11 mouse cellular contexts compared by ENCODE assay signal in genomic region chr2:32105117-32105913, GRCm38 (mm10). TPM values are rescaled to one million over a fixed set of nuclear protein-coding genes. Genes with fewer than 3 reads are reported as not detected.
A peak's percentile ranks its signal among the peaks of the same experiment; 100 is the strongest.
DNase-seq lines count a peak whose midpoint lies in the region; ATAC-seq lines count a peak whose summit lies in the region.
"Had no signal": no experiment of that assay in that cellular context is flagged by ENCODE, and none has a peak within 500 bp of the region (broad histone marks: within the 10 kb centered on the region; RNA-seq: fewer than 3 reads in every experiment).

No protein-coding gene starts in this region.

- H3K9ac ChIP-seq in heart, embryonic 14.5 days (ENCODE audit: low read length), result peak overlapping the region; percentile 51
- H3K9ac ChIP-seq in liver, embryonic 15.5 days, result no peak overlapping the region
- H3K9ac ChIP-seq: limb, embryonic 12.5 days had no signal

- peak; percentile 44 to 46 for DNase-seq in heart, adult 18-20 months
- DNase-seq in heart, postnatal 36 days, result no peak
- DNase-seq in brain, adult 2 months (ENCODE audit: low read depth, low spot score), result peak; percentile 73
- DNase-seq in lung, postnatal 36 days, result no peak
- DNase-seq in lung, adult 18-20 months, result no peak
- DNase-seq in MN1 (ENCODE audit: low spot score), result no peak
- DNase-seq: cerebellum, adult 8-10 months; right cerebral cortex, postnatal 4 days had no signal

- WGBS in heart, embryonic 14.5 days, result 31% methylated on average over 16 of the region's 16 CpGs
- WGBS in liver, embryonic 15.5 days (ENCODE audit: insufficient replicate concordance), result 75% methylated on average over 16 of the region's 16 CpGs

- peaks cover 18% of the 10 kb centered on the region for H3K36me3 ChIP-seq in heart, embryonic 14.5 days (ENCODE audit: control insufficient read depth, insufficient read depth, low read length)
- H3K36me3 ChIP-seq in liver, embryonic 15.5 days (replicated peaks), result no peaks in the 10 kb centered on the region
- H3K36me3 ChIP-seq: limb, embryonic 12.5 days had no signal

- H3K27ac ChIP-seq in heart, embryonic 14.5 days (replicated peaks in 1 of 2; ENCODE audit: control insufficient read depth in 1 of 2, insufficient read depth in 1 of 2, low read depth in 2 of 2, low read length in 2 of 2), result peak overlapping the region; percentile 91 to 93
- 0 out of 2 replicates have a peak overlapping the region, but pooled peaks have one; percentile 0 for H3K27ac ChIP-seq in liver, embryonic 15.5 days (replicated peaks)
- H3K27ac ChIP-seq: limb, embryonic 12.5 days had no signal

- H3K27me3 ChIP-seq in heart, embryonic 14.5 days (ENCODE audit: control insufficient read depth, insufficient read depth, low read length), result no peaks in the 10 kb centered on the region
- H3K27me3 ChIP-seq in liver, embryonic 15.5 days, result no peaks in the 10 kb centered on the region; the same call in 1 of the 2 replicates
- H3K27me3 ChIP-seq: limb, embryonic 12.5 days had no signal

- intact Hi-C loops in heart, postnatal 36 days (cut with DNase I), result no loop called here

- H3K4me3 ChIP-seq in heart, embryonic 14.5 days (ENCODE audit: control insufficient read depth in 1 of 2, insufficient read depth in 1 of 2, low read depth in 1 of 2, low read length in 2 of 2), result no peak overlapping the region
- H3K4me3 ChIP-seq in liver, embryonic 15.5 days (replicated peaks), result no peak overlapping the region
- H3K4me3 ChIP-seq: limb, embryonic 12.5 days had no signal

- peaks cover 21 to 28% of the 10 kb centered on the region in 2 experiments for H3K4me1 ChIP-seq in heart, embryonic 14.5 days (ENCODE audit: control insufficient read depth in 2 of 2, insufficient read depth in 2 of 2, low read length in 2 of 2)
- peaks cover 28% of the 10 kb centered on the region for H3K4me1 ChIP-seq in liver, embryonic 15.5 days (replicated peaks)
- H3K4me1 ChIP-seq: limb, embryonic 12.5 days had no signal

- ATAC-seq in heart, embryonic 14.5 days (ENCODE audit: insufficient number of reproducible peaks, insufficient read depth, low FRiP score, low read depth), result peak; percentile 48; the same call in 1 of the 2 replicates
- ATAC-seq in liver, embryonic 15.5 days (ENCODE audit: insufficient read depth), result no peak

- 0 out of 2 replicates have a peak, but pooled peaks cover 2% of the 10 kb centered on the region for H3K9me3 ChIP-seq in heart, embryonic 14.5 days (ENCODE audit: control insufficient read depth, low read length)
- H3K9me3 ChIP-seq in liver, embryonic 15.5 days (replicated peaks), result no peaks in the 10 kb centered on the region
- H3K9me3 ChIP-seq: limb, embryonic 12.5 days had no signal

- H3K4me2 ChIP-seq in heart, embryonic 14.5 days (ENCODE audit: low read length), result peak overlapping the region; percentile 39; the same call in 1 of the 2 replicates
- no peak overlapping the region for H3K4me2 ChIP-seq in liver, embryonic 15.5 days
- H3K4me2 ChIP-seq: limb, embryonic 12.5 days had no signal

RNA-seq across cellular contexts. Expression of gene Plpp7, which starts 10.0 kb away (rescaled TPM):
- 10 to 100 TPM; 27.3 to 38.3 TPM for total RNA-seq in heart, adult 18-20 months (2021)
- total RNA-seq in heart, postnatal 36 days (2021), result 10 to 100 TPM; 24.7 to 32.1 TPM
- 13.3 and 13.6 TPM in 2 replicates for polyA plus RNA-seq in heart, embryonic 14.5 days (2014; fragmentation: Nextera tagmentation; extraction: Ambion mirVana)
- 1.9 and 2.0 TPM in 2 replicates for polyA plus RNA-seq in liver, embryonic 15.5 days (2015; fragmentation: Nextera tagmentation; extraction: Ambion mirVana)

RNA-seq across cellular contexts. Expression of gene Fam78a, which starts 20.7 kb away (rescaled TPM):
- 10 to 100 TPM; 15.0 to 23.0 TPM for total RNA-seq in heart, adult 18-20 months (2021)
- total RNA-seq in heart, postnatal 36 days (2021), result 10 to 100 TPM; 14.3 to 15.8 TPM
- polyA plus RNA-seq in heart, embryonic 14.5 days (2014; fragmentation: Nextera tagmentation; extraction: Ambion mirVana), result 29.0 and 33.7 TPM in 2 replicates
- polyA plus RNA-seq in liver, embryonic 15.5 days (2015; fragmentation: Nextera tagmentation; extraction: Ambion mirVana), result 11.4 TPM in 2 replicates

RNA-seq across cellular contexts. Expression of gene Prrc2b, which starts 45.6 kb away (rescaled TPM):
- total RNA-seq in heart, adult 18-20 months (2021), result 10 to 100 TPM; 83.5 to 86.2 TPM
- 10 to 100 TPM; 75.5 to 80.0 TPM for total RNA-seq in heart, postnatal 36 days (2021)
- polyA plus RNA-seq in heart, embryonic 14.5 days (2014; fragmentation: Nextera tagmentation; extraction: Ambion mirVana), result 35.8 and 41.8 TPM in 2 replicates
- polyA plus RNA-seq in liver, embryonic 15.5 days (2015; fragmentation: Nextera tagmentation; extraction: Ambion mirVana), result 8.3 and 9.6 TPM in 2 replicates

Comparison
In these comparisons a context has a peak if more than half of its experiments do, and no peak if none do; other contexts are left out.
1. DNase-seq: peak in heart, adult 18-20 months (2 of 2) and brain, adult 2 months (single experiment); none in heart, postnatal 36 days (0 of 2), lung, postnatal 36 days (single experiment), lung, adult 18-20 months (0 of 2) and MN1 (single experiment).